Mouse (Mus musculus) embryonic fibroblast, embryonic 13.5 days (primary cell): ENCODE data around the gene BC048679.

Experiments used
- CTCF ChIP-seq: IDR thresholded peaks from 2 replicates; pipeline ENCODE4 v1.5.1; 2011; ENCODE audit warnings: mild to moderate bottlenecking, control low read depth, low read length, moderate library complexity, borderline replicate concordance; ENCODE audit not compliant: insufficient read depth
- POLR2A ChIP-seq: IDR thresholded peaks from 2 replicates; pipeline ENCODE4 v1.6.1; 2011; ENCODE audit warnings: low read depth, mild to moderate bottlenecking, control low read depth, low read length, moderate library complexity

- TF ChIP-seq CTCF, result no peak
- TF ChIP-seq POLR2A, result no peak
These were observed 34.0 kb downstream of the BC048679 start for GRCm38 (mm10) chr7:81464116-81464515.
